Mouse (Mus musculus) left cerebral cortex, adult 18-20 months (tissue): ENCODE measurements around the gene Prkg1. TPM values are rescaled to one million over a fixed set of nuclear protein-coding genes. Genes with fewer than 3 reads are reported as not detected.
A peak's percentile ranks its signal among the peaks of the same experiment; 100 is the strongest.

Experiments
- DNase-seq, 2 experiments: peaks; one replicate each; pipeline ENCODE4 v3.0.0; 2021 to 2022; ENCODE audit warnings: low spot score in 2 of 2, mixed read lengths in 1 of 2
- total RNA-seq, 2 experiments: library from RNA; stranded (reverse); gene quantifications; 2 replicates each; pipeline ENCODE4 v1.2.3; 2021

The Prkg1 gene
- total RNA-seq, 2 experiments from 2014 or later, result 17.0 to 17.5 TPM

DNA sequence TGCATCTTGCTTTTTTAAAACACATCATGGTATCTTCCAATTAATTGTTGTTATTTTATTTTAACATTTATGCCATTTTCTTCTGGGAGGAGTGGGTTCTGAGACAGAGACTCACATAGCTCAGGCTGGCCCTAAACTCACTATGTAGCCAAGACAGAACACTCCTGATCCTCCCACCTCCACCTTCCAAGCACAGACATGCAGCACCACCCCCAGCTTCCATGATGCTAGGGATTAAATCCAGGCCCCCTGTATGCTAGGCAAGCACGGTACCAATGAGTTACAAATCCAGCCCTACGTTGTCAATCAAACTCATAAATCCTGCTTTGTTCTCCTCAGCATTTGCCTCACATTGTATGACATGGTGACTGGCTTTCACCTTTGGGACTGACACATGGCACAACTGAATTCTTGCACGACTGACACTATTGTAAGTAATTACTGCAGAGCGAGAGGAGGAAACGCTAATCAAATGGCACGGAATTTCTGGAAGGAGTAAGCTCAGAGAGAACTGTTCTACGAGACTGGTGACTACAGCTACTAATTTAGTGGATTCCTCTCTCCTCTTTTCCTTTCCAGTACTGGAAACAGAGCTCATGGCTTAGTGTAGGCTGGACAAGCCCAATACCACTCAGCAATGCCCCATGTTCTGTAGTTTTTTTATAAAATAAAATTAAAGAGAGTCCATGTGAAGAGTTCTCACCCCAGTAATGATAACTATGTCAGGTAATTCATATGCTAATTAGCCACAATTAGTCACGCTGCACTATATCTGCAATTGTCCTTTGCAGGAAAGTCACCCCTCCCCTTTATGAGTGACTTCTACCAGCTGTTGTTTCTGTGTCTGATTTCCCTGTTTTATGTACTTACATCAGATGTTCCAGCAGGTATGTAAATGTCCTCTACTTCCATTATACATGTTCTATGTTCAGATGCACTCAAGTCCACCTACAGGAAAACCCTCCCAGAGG lies 133.6 kb downstream of the Prkg1 start:
- no peak for DNase-seq

DNA sequence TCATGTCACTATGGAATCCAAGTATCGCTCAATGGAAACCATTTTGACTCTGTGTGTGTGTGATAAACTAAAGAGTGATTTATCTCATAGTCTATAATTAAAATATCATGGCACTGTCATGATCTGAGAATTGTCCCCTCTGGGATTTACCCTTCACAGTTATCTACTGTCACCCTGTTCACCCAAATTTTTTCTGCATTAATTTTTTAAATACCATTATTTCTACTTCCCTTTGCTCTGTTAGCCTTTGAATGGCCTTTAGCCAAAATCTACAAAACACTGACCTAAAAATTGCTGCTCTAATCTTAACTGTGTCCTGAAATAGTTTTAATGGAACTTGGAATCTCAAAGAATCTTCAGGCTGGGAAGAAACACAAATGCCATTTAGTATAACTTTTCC lies 143.1 kb downstream of the Prkg1 start:
- no peak for DNase-seq

DNA sequence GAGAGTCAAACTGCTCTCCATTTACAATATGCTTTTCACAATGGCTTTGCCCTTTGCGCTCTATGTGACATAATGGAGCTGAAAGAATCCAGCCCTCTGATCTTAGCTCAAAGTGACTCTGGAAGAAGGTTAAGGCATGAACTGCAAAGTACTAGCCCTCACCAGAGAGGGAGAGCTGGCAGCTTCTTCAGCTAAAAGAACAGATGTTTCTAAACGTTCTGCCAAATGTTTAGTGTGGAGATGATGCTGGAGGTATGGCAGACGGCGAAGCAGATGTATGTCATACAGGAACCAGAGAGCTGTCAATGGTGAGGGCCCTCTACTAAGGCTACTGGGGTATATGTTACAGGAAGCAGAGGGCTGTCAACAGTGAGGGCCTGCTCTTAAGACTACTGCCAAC lies 148.0 kb downstream of the Prkg1 start:
- DNase-seq, result no peak

DNA sequence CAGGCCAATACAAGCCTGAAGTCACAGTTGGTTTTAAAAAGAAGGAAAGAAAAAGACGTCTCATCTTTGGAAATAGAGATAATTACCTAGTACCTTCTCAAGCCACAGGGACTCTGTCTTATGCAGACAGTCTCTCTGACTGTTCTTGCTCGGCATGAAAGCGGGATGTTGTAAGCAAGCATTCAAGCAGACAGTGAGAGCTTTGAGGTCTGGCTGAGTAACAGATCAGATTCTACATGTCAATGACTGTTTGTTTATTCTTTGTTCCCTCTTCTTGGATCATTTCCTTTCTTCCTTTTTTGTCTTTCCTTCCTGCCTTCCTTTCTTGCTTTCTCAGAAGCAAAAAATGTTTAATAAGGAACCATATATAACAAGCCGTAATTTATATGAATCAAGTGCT lies 148.7 kb downstream of the Prkg1 start:
- no peak for DNase-seq

DNA sequence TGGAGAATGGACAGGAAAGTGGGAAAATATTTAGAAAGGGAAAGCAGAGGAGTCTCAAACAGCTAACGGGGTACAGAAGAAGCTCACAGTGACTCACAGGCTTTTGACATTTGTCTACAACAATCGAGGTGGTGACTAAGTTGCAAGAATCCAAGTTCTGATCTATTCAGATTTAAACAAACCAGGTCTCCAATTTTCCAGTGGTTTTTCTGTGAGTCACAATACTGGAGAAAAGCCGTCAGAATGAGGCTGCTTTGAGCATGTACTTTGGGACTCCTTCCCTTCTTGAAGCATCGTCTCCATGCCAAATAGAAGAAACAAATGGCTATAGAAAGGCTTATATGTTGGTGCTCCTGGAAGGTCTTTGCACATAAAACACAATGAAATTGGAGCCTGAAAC lies 151.7 kb downstream of the Prkg1 start:
- no peak for DNase-seq

DNA sequence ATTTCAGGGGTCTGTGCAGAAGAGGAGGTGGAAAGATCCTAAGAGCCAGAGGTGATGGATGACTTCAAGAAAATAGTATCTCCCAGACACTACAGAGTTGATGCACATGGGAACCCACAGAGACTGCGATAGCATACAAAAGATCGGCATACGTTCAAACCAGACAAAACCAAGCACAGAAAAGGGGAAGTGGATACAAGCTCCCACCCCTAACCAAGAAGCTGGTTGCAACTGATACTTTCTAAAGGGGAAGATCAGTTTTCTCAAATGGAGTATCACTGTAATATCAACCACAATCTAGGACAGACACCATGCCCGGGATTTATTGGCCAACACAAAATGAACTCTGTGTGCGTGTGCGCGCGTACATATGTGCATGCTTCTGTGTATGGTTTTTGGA lies 162.3 kb downstream of the Prkg1 start:
- DNase-seq, result no peak

DNA sequence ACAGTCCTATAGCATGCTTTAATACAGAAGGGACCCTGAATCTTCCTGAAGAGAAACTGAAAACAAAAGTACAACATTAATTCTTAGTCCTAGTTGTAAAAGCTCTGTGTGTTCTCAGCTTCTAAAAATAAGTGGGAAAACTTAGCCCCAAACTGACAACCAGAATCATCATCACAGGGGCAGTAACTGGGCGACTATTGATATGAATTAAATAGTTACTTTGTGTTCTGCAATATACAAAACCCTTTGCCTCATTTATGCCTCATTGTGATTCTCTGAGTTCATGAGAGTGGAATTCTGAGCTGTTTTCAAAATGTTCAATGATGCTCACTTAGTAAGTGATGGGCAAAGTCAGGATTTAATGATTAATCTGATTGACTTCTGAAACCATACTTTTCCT lies 170.8 kb downstream of the Prkg1 start:
- no peak for DNase-seq

DNA sequence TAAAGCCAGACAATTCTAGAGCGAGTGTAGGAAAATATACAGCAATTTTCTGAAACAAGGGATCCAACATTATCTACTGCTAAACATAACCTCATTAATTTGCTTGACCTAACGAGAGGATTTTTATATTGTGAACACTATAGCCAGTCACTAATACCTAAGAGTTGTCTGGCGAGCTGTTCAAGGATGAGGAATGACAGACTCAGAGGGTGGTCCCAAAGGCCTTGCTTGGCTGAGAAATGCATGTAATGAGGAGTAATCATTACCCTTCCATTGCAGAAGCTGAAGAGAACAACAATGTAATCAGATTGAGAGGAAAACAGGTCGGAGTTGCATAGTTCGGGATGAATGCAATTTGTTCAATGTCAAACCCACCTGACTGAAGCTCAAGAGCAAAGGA lies 174.1 kb downstream of the Prkg1 start:
- DNase-seq, result no peak

DNA sequence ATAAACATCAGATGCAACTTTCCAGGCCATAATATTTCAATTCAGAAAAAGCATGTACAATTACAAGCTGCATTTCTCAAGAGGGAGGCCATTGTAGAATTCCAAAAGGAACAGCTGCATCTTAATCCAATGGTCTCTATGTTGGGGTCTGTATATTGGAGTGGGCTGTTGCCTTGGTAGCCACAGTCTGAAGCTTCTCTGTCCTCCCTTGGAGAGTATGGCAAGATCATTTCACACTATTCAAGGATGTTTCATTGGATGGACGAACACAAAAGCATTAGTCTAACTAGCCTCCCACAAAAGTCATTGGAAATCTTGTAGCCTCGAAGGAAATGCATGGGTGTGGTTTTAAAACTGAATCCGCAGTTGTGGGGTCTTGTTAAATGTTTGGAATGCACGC lies 187.7 kb downstream of the Prkg1 start:
- no peak for DNase-seq

DNA sequence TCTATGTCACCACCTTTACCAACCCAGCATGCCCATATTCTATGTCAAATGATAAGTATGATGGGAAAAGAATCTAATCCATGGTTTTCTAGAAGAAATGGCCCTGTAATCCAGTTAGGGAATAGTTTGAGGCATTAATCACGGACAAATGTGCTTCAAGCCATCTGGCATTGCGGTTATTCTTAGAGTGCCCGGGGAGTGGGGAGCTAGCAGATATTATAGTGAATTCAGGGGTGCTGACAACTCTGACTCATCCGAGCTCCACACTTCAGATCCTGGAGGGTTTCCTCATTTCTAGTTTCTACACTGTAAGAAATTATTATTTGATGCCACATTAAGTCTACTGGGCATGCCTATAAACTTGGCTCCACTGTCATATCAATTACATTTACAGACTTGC lies 200.5 kb downstream of the Prkg1 start:
- peak; percentile 21 to 57 for DNase-seq

DNA sequence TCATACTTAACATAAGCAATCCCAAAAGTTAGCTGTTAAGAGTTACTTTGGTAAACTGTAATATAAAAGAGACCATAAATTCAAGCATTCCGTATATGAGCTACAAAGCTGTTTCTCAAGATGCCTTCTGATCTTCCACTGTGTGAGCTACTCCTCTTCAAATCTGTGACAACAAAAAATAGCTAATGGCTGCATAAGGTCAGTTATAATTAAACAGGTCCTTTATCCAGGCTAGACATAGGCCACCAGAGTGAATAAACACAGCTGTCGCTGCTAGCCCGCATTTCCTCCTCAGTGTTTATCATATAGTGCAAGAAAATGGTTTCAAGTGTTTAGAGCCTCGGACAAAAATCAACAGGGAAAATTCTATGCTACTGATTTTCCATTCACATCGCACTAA lies 218.8 kb downstream of the Prkg1 start:
- no peak for DNase-seq

DNA sequence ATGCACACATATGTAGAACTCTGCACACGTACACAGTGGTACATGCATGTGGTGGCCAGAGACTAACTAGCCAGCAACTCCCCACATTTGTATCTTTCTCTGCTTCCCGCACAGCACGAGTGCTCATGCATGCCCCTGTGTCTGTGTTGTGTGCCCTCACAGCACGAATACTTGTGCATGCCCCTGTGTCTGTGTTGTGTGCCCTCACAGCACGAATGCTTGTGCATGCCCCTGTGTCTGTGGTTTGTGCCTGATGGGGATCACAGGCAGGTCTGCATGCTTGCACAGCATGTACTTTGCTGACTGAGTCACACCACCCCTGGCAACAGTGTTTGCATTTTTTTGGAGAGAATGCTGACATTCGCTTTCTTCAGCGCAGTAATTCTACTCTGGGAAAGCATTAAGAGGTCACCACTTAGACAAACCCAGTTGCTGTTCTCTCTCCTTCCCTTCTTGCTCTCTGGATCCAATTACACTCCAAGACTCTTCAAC lies 233.5 kb downstream of the Prkg1 start:
- DNase-seq, result no peak

DNA sequence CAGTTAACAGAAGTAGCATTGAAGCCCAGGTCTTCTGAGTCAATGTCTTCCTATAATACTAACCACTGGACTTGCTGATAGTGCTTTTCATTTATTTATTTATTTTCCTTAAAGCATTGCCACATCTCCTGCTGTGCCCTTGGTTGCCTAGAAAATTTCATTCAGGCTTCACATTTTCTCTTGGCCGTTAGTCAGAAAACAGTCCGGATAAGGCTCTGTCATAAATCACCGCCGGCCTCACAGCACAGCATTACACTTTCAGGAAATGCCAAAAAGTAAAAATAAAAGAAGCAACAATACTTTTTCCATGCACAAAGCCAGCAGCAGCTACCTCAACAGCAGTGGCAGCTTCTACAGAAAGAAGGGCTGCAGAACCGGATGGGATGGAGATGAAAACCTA lies 234.2 kb downstream of the Prkg1 start:
- no peak for DNase-seq

DNA sequence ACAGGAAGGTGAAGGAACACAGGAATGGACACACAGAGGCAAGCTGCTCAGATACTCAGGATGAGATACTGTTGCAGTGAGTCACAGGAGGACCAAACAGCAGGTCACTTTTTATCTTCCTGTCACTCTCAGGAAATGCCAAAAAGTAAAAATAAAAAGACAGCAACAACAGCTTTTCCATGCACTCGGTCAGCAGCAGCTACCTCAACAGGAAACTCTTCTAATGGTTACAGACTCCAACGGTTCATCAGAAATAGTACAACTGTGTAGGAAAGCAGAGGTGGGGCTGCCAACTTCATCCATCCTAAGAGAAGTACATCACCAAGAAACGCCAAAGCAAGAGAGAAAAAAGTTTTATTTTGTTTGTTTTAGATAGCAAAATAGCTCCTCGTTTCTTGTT lies 234.9 kb downstream of the Prkg1 start:
- no peak for DNase-seq

DNA sequence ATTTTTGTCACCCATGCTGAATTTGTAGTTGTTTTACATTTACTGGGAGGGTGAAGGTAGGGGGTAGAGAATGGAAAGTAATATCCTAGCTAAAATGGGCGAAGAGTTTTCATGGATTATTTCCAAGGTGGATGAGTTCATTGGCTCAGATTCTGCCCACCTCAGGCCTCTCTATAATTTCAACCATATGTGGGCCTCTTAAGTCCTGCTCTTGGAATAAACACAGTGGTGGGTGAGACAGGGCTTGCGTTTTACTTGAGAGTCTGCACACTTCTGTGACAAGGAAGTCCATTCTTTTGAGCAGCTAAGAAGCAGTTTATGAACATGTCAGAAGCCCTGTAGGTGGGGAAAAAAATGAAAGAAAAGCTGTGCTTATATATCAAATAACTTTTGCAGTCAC lies 250.3 kb downstream of the Prkg1 start:
- DNase-seq, result no peak

DNA sequence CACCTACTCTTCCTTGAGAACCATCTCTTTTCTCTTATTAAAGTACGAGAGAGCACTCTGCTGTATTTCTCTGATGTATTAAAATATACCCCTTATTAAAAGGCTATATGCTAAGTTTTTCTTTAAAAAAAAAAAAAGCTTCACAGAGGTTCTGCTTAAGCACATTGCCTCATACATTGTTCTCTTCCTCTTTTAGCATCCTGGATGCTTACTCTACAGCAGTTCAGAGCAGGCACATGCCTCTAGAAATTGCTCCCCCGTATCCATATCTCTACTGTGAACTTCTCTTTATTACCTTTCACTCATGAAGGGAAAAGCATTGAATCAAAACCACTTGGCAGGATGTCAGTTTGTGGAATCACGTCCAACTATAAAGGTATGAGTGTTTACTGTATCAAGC lies 257.0 kb downstream of the Prkg1 start:
- DNase-seq, result no peak

DNA sequence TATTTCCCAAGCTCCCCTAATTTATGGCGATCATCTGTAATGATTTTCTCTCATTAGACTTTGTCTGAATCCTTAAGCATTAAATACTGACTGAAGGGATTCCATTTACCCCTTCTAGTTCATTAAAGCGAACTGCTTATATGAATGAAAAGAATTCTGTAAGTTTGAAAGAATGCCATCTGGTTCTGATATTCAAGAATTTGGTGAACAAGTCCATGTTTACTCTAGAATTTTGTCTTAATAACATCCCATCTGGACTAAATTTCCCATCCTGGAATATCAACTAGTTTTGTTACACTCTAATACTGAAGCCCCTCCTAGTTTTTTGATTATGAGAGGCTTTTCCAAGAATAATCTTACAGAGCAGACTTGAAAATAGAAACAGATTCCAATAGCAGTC lies 258.5 kb downstream of the Prkg1 start:
- no peak for DNase-seq

DNA sequence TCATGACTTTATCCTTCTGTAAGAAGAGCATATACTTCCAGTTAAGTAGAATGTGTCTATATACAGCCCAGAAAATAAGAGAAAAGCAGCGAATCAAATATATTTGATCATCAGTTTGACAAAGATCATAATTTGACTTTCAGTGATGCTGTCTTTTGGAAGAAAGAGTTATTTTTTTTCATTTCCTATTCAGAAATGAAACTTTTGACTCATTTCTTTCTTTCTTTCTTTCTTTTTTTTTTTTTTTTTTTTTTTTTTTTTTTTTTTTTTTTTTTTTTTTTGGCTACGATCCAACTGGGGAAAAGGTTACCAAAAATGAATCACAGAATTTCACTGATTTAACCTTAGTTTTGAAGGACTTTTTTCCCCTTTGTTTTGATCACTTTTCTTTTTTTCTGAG lies 259.8 kb downstream of the Prkg1 start:
- no peak for DNase-seq

DNA sequence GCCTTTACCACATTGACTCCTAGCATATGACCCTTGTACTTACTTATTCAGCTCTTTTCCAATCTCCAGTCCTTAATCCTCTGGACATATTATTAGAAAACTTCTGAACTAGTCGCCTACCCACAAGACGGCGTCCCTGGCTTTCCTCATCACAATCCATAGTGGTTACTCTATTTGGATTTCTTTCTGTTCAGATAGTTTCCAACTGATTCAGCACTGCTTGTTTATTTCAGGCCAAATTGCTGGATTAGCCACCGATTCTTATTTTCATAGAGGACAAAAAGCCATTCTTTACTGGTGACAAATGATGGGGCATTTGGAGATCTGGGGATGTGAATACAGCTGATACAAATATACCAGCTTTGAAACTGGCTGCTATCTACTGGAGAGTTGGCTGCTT lies 267.4 kb downstream of the Prkg1 start:
- no peak for DNase-seq

DNA sequence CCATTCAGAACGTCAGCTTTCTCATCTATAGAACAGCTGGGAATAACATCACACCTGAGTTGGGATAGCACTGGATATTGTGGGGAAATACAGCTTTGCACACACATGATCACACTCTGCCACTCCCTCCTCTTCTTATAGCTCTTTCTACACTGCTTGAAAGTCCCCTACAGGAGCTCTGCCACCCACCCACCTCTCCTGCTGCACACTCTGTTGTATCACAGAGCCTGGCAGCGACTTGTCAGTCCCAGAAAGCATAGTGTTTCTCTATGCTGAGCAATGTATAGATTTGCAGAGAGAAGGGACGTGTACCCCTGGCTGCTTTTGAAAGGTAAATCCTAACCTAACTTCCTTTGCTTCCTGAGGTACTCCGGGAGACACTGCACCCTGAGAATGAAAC lies 275.2 kb downstream of the Prkg1 start:
- DNase-seq, result no peak

DNA sequence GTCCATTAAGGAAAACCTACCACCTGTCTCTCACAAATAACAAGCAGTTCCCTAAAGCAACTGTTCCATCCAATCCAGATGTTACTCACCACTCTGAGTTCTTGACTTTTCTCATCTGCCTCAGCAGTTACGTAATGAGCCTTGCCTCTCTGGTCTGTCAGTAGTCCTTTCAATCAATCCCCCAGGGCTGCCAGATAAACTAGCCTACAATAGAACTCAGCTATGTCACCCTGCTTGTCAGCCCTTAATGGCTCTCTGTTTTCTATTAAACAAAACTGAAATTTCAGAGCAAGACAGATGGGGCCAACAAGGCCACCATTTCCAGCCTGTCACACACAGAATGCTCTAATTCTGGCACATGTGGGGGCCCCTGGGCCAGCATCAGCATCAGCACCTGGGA lies 293.1 kb downstream of the Prkg1 start:
- DNase-seq, result no peak

DNA sequence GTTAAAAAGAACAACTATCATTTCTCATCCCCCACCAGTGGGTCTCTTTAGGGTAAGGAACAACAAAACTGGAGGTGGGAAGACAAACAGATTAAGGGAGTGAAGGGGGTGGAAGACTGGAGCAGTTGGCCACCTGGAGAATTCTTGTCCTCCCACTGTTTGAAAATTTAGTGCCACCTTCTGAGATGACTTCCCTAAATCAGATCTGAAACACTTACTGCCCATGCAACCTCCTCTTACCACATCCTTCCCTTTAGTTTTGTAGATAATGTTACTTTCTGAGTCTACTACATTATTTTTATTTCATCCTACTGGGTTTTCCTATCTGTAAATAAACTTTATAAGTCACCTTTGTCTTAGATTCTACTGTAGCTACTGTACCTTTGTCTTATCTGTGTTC lies 304.6 kb downstream of the Prkg1 start:
- no peak for DNase-seq

DNA sequence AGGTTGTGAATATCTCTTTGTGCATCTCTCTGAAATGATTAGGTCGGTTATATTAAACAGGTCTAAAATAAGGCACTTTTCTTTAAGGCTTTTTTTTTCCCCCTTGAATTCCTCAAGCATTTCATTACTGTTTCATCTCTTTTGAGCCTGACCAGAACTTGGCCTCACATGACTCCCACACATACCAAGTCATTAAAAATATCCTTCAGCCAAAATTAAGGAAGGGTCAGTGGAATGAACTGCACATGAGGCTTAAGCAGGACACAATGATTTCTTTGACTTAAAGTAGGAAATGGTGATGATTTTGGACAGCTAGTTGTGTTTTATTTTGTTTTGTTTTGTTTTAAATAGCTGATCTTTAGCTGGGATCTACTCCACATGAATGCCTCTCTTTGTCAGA lies 320.7 kb downstream of the Prkg1 start:
- DNase-seq, result no peak
